Mouse (Mus musculus): Measurements from ENCODE around the gene Alkbh7.

DNA sequence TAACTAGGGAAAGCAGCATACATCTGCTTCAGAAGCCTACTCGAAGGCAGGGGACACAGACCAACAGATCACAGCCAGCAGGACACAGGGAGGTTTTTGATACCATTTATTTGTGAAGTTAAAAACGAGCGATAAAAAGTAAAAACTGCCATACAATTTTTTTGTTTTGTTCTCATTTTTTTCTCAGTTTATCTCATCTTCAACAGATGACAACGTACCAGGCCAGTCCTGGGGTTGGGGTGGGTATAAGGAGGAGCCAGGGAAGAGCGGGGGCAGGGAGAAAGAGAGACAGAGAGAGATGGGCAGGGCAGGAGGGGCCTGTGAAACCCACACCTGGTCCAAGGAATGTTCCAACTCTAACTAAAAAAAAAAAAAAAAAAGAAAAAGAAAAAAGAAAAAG, 23.8 kb downstream of the Alkbh7 start:
- TF ChIP-seq POLR2A (IDR thresholded peaks at IDR 0.05; ENCODE audit: low read depth, low read length) = no peak
- no peak for TF ChIP-seq CTCF (IDR thresholded peaks at IDR 0.05; ENCODE audit: borderline replicate concordance, insufficient read depth, low read length)

Measured in embryonic fibroblast, embryonic 13.5 days (primary cell).